Mouse (Mus musculus): ENCODE results near the gene Arhgap23. TPM values are rescaled to one million over a fixed set of nuclear protein-coding genes. Genes with fewer than 3 reads are reported as not detected.

Gene Arhgap23
- polyA plus RNA-seq, 1 experiment from 2014 or later: 7.0 TPM

DNA sequence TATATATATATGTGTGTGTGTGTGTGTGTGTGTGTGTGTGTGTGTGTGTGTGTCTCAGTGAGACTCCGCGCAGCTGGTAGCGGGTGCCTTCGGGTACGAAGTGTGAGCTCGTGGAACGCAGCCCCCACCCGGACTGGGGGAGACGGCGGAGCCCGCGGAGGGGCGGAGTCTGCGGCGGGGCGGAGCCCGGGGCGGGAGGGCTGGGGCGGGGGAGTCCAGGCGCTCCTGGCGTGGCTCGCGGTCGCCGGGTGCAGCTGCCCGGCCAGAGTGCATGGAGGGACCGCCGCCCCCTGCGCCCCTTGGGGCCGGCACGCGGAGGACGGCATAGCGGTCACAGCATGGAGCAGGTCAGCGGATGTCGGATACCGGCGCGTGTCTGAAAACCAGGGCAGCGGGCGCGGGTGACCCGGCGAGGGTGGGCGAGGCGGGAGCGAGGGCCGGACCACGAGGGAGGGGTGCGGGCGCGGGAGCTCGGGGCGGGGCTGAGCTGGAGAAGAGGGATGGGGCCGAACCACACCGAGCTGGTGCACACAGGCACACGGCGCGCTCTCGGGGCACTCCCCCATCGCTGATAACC lies 11.1 kb upstream of the Arhgap23 start:
- ATAC-seq: peak; percentile 46
- Histone ChIP-seq H3K4me2 (replicated peaks; ENCODE audit: low read depth, low read length) (peak overlapping the region; percentile 94), H3K9me3 (ENCODE audit: low read length) (no peaks in the 10 kb centered on the region), H3K4me3 (ENCODE audit: low read depth, low read length) (peak overlapping the region; percentile 40), H3K36me3 (ENCODE audit: insufficient read depth, low read length) (no peaks in the 10 kb centered on the region), H3K9ac (replicated peaks; ENCODE audit: low read depth) (0 out of 2 replicates have a peak overlapping the region, but pooled peaks have one; percentile 3), H3K27me3 (replicated peaks; ENCODE audit: insufficient read depth, low read length) (no peaks in the 10 kb centered on the region), H3K27ac (ENCODE audit: low read length) (no peak overlapping the region), H3K4me1 (ENCODE audit: insufficient read depth, low read depth, low read length) (peaks cover 12% of the 10 kb centered on the region; the same call in 1 of the 2 replicates)
- WGBS: 4% methylated on average over 26 of the region's 61 CpGs
- peak; percentile 64 for DNase-seq (ENCODE audit: low spot score)
- TF ChIP-seq CTCF (IDR thresholded peaks at IDR 0.05): 0 out of 2 replicates have a peak, but pooled peaks have one; percentile 1
- TF ChIP-seq EP300 (IDR thresholded peaks at IDR 0.05): no peak

DNA sequence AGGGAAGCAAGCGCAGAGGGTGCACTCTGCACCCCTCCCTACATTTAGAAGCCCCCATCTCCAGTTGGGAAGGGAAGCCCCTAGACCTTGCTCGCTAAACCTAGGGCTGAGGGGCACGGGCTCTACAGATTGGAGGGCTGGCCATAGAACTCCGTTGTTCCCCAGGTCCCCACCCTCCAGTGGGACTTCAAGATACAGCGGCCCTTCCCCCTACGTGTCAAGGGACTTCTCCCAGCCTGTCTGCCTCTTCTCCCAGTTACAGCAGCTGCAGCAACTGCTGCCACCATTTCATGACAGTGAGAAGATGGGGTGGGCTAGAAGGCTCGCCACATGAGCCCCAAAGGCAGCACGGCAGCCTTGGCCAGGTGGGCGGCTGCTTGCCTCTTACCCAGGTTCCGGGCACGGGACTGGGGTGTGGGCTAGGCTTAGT lies 10.6 kb upstream of the Arhgap23 start:
- no peak for TF ChIP-seq CTCF (IDR thresholded peaks at IDR 0.05)
- no peaks in the 10 kb centered on the region for H3K27me3 ChIP-seq (replicated peaks; ENCODE audit: insufficient read depth, low read length)
- H3K9ac ChIP-seq (replicated peaks; ENCODE audit: low read depth): 0 out of 2 replicates have a peak overlapping the region, but pooled peaks have one; percentile 3
- H3K27ac ChIP-seq (ENCODE audit: low read length): no peak overlapping the region
- ATAC-seq (peak; percentile 15; the same call in 1 of the 2 replicates), DNase-seq (ENCODE audit: low spot score) (peak; percentile 50)
- H3K4me1 ChIP-seq (ENCODE audit: insufficient read depth, low read depth, low read length): peaks cover 12% of the 10 kb centered on the region; the same call in 1 of the 2 replicates
- H3K4me2 ChIP-seq (replicated peaks; ENCODE audit: low read depth, low read length): peak overlapping the region; percentile 94
- WGBS: 2% methylated on average over 11 of the region's 11 CpGs
- H3K4me3 ChIP-seq (ENCODE audit: low read depth, low read length): peak overlapping the region; percentile 40
- H3K36me3 ChIP-seq (ENCODE audit: insufficient read depth, low read length): no peaks in the 10 kb centered on the region
- H3K9me3 ChIP-seq (ENCODE audit: low read length): no peaks in the 10 kb centered on the region

DNA sequence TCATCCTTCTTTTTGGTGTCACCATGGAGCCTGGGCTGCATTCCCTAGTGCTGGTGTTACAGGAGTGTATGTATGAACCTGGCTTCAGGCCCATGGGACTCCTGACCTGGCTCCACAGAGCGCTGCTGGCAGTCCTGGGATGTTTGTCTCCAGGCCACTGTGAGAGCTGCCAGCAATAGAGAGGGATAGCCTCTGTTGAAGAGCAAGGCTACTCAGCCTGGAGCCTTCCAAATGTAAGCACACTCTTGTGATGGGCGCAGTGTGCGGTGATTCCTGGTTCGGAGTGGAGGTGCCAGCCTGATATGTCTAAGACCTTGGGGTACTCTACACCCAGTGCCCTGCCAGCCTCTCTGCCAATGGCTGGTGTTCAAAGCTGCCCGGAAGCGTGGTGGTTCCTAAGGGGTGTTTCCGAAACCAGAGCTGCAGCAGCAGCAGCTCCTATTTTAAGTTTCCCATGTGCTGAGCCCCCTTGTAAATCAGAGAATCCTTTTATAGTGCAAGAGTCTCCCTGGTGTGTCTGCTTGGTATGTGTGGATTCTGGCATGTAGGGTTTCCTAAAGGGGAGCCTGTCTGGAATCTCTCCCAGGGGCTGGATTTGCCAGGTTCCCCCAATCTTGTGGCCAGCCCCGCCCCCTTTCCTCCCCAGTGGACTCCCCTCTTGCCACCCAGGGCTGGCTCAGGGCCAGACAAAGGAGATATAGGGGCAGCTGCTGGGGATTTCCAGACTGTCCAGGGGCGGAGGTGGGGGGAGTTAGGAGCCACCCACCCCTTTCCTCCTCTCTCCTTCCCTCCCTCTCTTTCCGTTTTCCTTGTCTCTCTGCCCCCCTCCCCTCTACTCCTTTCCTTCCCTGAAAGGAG lies 9.0 kb upstream of the Arhgap23 start:
- ATAC-seq: no peak
- H3K4me3 ChIP-seq (ENCODE audit: low read depth, low read length): no peak overlapping the region
- H3K4me2 ChIP-seq (replicated peaks; ENCODE audit: low read depth, low read length): no peak overlapping the region
- no peak for DNase-seq (ENCODE audit: low spot score)
- no peak for TF ChIP-seq EP300 (IDR thresholded peaks at IDR 0.05)
- no peak for TF ChIP-seq CTCF (IDR thresholded peaks at IDR 0.05)
- WGBS: 58% methylated on average over 10 of the region's 10 CpGs
- H3K27me3 ChIP-seq (replicated peaks; ENCODE audit: insufficient read depth, low read length): no peaks in the 10 kb centered on the region
- no peaks in the 10 kb centered on the region for H3K9me3 ChIP-seq (ENCODE audit: low read length)
- peaks cover 12% of the 10 kb centered on the region; the same call in 1 of the 2 replicates for H3K4me1 ChIP-seq (ENCODE audit: insufficient read depth, low read depth, low read length)
- H3K9ac ChIP-seq (replicated peaks; ENCODE audit: low read depth): no peak overlapping the region
- no peaks in the 10 kb centered on the region for H3K36me3 ChIP-seq (ENCODE audit: insufficient read depth, low read length)
- no peak overlapping the region for H3K27ac ChIP-seq (ENCODE audit: low read length)

DNA sequence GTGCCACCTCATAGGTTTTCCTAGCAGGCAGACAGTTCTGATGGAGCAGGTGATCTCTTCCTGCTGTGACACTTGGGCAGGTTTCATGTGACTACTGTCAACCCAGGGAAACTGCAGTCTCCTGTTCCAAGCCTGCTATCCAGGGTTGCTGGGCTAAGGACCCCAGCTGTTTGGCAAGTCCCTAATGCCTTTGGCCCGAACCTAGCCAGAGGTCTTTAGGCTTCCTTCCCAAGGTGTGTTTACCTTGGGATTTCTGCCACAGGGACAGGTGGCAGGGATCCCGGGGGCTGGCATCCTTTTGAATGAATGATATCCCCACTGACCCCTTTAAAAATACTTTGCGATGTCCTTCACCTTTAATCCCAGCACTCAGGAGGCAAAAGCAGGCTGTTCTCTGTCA lies 7.9 kb upstream of the Arhgap23 start:
- no peaks in the 10 kb centered on the region for H3K36me3 ChIP-seq (ENCODE audit: insufficient read depth, low read length)
- H3K4me2 ChIP-seq (replicated peaks; ENCODE audit: low read depth, low read length): no peak overlapping the region
- no peak overlapping the region for H3K9ac ChIP-seq (replicated peaks; ENCODE audit: low read depth)
- H3K27ac ChIP-seq (ENCODE audit: low read length): no peak overlapping the region
- no peak for DNase-seq (ENCODE audit: low spot score)
- H3K4me1 ChIP-seq (ENCODE audit: insufficient read depth, low read depth, low read length): peaks cover 12% of the 10 kb centered on the region; the same call in 1 of the 2 replicates
- no peak overlapping the region for H3K4me3 ChIP-seq (ENCODE audit: low read depth, low read length)
- ATAC-seq: no peak
- no peaks in the 10 kb centered on the region for H3K27me3 ChIP-seq (replicated peaks; ENCODE audit: insufficient read depth, low read length)
- no peaks in the 10 kb centered on the region for H3K9me3 ChIP-seq (ENCODE audit: low read length)
- TF ChIP-seq EP300 (IDR thresholded peaks at IDR 0.05) (no peak), CTCF (IDR thresholded peaks at IDR 0.05) (no peak)
- 77% methylated on average over 3 of the region's 3 CpGs for WGBS

DNA sequence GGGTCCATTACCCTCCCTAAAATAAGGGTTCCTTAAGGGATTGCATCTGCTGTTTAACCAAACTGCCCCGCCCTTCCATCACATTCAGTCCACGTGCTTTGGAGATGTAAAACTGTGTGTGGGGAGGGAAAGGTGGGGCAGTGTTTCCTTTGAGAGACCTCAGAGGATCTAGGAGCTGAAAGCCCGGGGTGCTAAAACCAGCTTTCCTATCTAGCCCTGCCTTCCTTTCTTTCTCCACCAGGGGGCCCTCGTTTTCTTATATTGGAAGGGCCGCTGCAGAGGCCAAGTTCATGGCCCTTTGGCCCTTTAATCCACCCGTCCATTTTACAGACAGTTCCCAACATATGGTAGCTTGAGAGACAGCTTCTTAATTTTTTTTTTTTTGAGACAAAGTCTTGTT lies 7.2 kb upstream of the Arhgap23 start:
- no peak overlapping the region for H3K9ac ChIP-seq (replicated peaks; ENCODE audit: low read depth)
- no peak overlapping the region for H3K4me2 ChIP-seq (replicated peaks; ENCODE audit: low read depth, low read length)
- no peak for TF ChIP-seq EP300 (IDR thresholded peaks at IDR 0.05)
- TF ChIP-seq CTCF (IDR thresholded peaks at IDR 0.05): peak; percentile 80
- DNase-seq (ENCODE audit: low spot score) (peak; percentile 88), ATAC-seq (no peak)
- 3% methylated on average over 6 of the region's 6 CpGs for WGBS
- H3K27ac ChIP-seq (ENCODE audit: low read length): no peak overlapping the region
- H3K4me1 ChIP-seq (ENCODE audit: insufficient read depth, low read depth, low read length): peaks cover 12% of the 10 kb centered on the region; the same call in 1 of the 2 replicates
- H3K4me3 ChIP-seq (ENCODE audit: low read depth, low read length): no peak overlapping the region
- no peaks in the 10 kb centered on the region for H3K9me3 ChIP-seq (ENCODE audit: low read length)
- no peaks in the 10 kb centered on the region for H3K27me3 ChIP-seq (replicated peaks; ENCODE audit: insufficient read depth, low read length)
- no peaks in the 10 kb centered on the region for H3K36me3 ChIP-seq (ENCODE audit: insufficient read depth, low read length)

DNA sequence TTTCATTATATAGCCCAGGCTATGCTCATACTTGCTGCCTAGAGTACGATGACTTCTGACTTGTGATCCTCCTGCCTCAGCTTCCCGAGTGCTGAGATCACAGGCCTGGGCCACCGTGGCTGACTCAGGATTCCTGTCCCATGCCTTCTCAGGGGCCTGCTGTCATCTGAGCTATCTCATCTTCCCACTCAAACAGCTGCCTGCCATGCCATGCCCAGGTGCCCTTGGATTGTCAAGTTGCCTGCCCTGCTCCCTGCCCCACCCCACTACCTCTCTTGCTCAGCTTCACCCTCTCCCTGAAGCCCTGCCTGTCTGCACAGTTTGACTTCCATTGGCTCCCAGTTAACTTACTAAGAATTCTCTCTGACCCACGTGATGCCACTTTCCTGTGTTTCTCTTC lies 4.4 kb upstream of the Arhgap23 start:
- no peak for ATAC-seq
- H3K4me1 ChIP-seq (ENCODE audit: insufficient read depth, low read depth, low read length): peaks cover 2% of the 10 kb centered on the region; the same call in 1 of the 2 replicates
- no peak for DNase-seq (ENCODE audit: low spot score)
- H3K4me3 ChIP-seq (ENCODE audit: low read depth, low read length): no peak overlapping the region
- 77% methylated on average over 4 of the region's 4 CpGs for WGBS
- TF ChIP-seq EP300 (IDR thresholded peaks at IDR 0.05): no peak
- no peak for TF ChIP-seq CTCF (IDR thresholded peaks at IDR 0.05)
- no peak overlapping the region for H3K9ac ChIP-seq (replicated peaks; ENCODE audit: low read depth)
- no peaks in the 10 kb centered on the region for H3K9me3 ChIP-seq (ENCODE audit: low read length)
- H3K27me3 ChIP-seq (replicated peaks; ENCODE audit: insufficient read depth, low read length): no peaks in the 10 kb centered on the region
- no peak overlapping the region for H3K27ac ChIP-seq (ENCODE audit: low read length)
- H3K36me3 ChIP-seq (ENCODE audit: insufficient read depth, low read length): no peaks in the 10 kb centered on the region
- H3K4me2 ChIP-seq (replicated peaks; ENCODE audit: low read depth, low read length): no peak overlapping the region
